Comparison of ENCODE assay signal across 18 mouse cellular contexts in genomic region chr8:85521332-85521731, GRCm38 (mm10). TPM values are rescaled to one million over a fixed set of nuclear protein-coding genes. Genes with fewer than 3 reads are reported as not detected.
DNase-seq lines count a peak whose midpoint lies in the region; ATAC-seq and TF ChIP-seq lines count a peak whose summit lies in the region.
"Had no signal": no experiment of that assay in that cellular context is flagged by ENCODE, and none has a peak within 500 bp of the region (broad histone marks: within the 10 kb centered on the region; RNA-seq: fewer than 3 reads in every experiment).

No protein-coding gene starts in this region.

- H3K4me3 ChIP-seq in forebrain, embryonic 11.5 days (ENCODE audit: low read depth, low read length): no peak overlapping the region
- no peak overlapping the region for H3K4me3 ChIP-seq in forebrain, postnatal 0 days (ENCODE audit: low read depth, low read length)
- peak overlapping the region; percentile 30 for H3K4me3 ChIP-seq in gastrocnemius, adult 2 months
- H3K4me3 ChIP-seq: embryonic facial prominence, embryonic 13.5 days; limb, embryonic 12.5 days had no signal

- no peak overlapping the region for H3K9ac ChIP-seq in forebrain, embryonic 11.5 days (ENCODE audit: low read length)
- no peak overlapping the region for H3K9ac ChIP-seq in forebrain, postnatal 0 days
- H3K9ac ChIP-seq: embryonic facial prominence, embryonic 13.5 days; limb, embryonic 12.5 days; liver, embryonic 14.5 days had no signal

- no peak for TF ChIP-seq CTCF in forebrain, postnatal 0 days (IDR thresholded peaks at IDR 0.05; ENCODE audit: low read depth)
- TF ChIP-seq CTCF in gastrocnemius, adult 2 months (IDR thresholded peaks at IDR 0.05): no peak

- H3K36me3 ChIP-seq in forebrain, embryonic 11.5 days (ENCODE audit: control insufficient read depth, insufficient read depth, low read length): no peaks in the 10 kb centered on the region
- peaks cover 88% of the 10 kb centered on the region for H3K36me3 ChIP-seq in forebrain, postnatal 0 days (ENCODE audit: insufficient read depth)

- DNase-seq in forebrain, embryonic 11.5 days (ENCODE audit: low spot score): peak; percentile 19
- DNase-seq in forebrain, postnatal 0 days: no peak
- peak; percentile 67 for DNase-seq in adipocyte (ENCODE audit: low spot score)
- DNase-seq in gastrocnemius, adult 2 months: peak; percentile 91
- DNase-seq in heart, postnatal 10 days: peak; percentile 76 to 79
- DNase-seq in cerebellum, postnatal 10 days: no peak
- no peak for DNase-seq in thymus, postnatal 4 days
- DNase-seq: cerebellum, adult 9-11 months had no signal

- 91% methylated on average over 8 of the region's 8 CpGs for WGBS in forebrain, embryonic 11.5 days
- WGBS in forebrain, postnatal 0 days: 94% methylated on average over 8 of the region's 8 CpGs

- no peak overlapping the region for H3K4me2 ChIP-seq in forebrain, embryonic 11.5 days (ENCODE audit: low read depth, low read length, severe bottlenecking)
- H3K4me2 ChIP-seq in forebrain, postnatal 0 days (ENCODE audit: low read depth): no peak overlapping the region
- H3K4me2 ChIP-seq: embryonic facial prominence, embryonic 13.5 days; limb, embryonic 12.5 days; midbrain, embryonic 11.5 days had no signal

- no peaks in the 10 kb centered on the region for H3K4me1 ChIP-seq in forebrain, embryonic 11.5 days (replicated peaks; ENCODE audit: control insufficient read depth, insufficient read depth, low read length)
- no peaks in the 10 kb centered on the region for H3K4me1 ChIP-seq in forebrain, postnatal 0 days (ENCODE audit: insufficient read depth)
- H3K4me1 ChIP-seq: embryonic facial prominence, embryonic 13.5 days; limb, embryonic 12.5 days had no signal

- no peak for ATAC-seq in forebrain, embryonic 11.5 days (replicated peaks; ENCODE audit: low FRiP score)
- ATAC-seq in forebrain, postnatal 0 days: no peak
- ATAC-seq in inflammation-experienced regulatory T-cells, adult 6 months: no peak
- ATAC-seq: hindbrain, embryonic 16.5 days; intestine, postnatal 0 days had no signal

- H3K27me3 ChIP-seq in forebrain, embryonic 11.5 days (ENCODE audit: control insufficient read depth, insufficient read depth, low read length): no peaks in the 10 kb centered on the region
- H3K27me3 ChIP-seq in forebrain, postnatal 0 days (ENCODE audit: insufficient read depth, low read length): no peaks in the 10 kb centered on the region
- H3K27me3 ChIP-seq: CH12.LX; embryonic facial prominence, embryonic 13.5 days; limb, embryonic 12.5 days had no signal

- H3K27ac ChIP-seq in forebrain, embryonic 11.5 days (ENCODE audit: low read depth, low read length): no peak overlapping the region
- no peak overlapping the region for H3K27ac ChIP-seq in forebrain, postnatal 0 days (ENCODE audit: low read depth, low read length)
- peak overlapping the region; percentile 96 for H3K27ac ChIP-seq in gastrocnemius, adult 2 months
- H3K27ac ChIP-seq: embryonic facial prominence, embryonic 13.5 days; kidney, postnatal 0 days; limb, embryonic 12.5 days; liver, embryonic 14.5 days; stomach, postnatal 0 days had no signal

- intact Hi-C loops in gastrocnemius, adult 2 months (cut with DNase I): no loop called here
- intact Hi-C loops in heart, postnatal 10 days (cut with DNase I): loop anchor here (2.0 kb wide), 1 partner anchor 21 kb away; no protein-coding TSS in a partner anchor

- H3K9me3 ChIP-seq in forebrain, embryonic 11.5 days (ENCODE audit: control insufficient read depth, low read length): no peaks in the 10 kb centered on the region
- no peaks in the 10 kb centered on the region for H3K9me3 ChIP-seq in forebrain, postnatal 0 days (ENCODE audit: low read length)
- H3K9me3 ChIP-seq: embryonic facial prominence, embryonic 13.5 days; limb, embryonic 12.5 days had no signal

RNA-seq across cellular contexts. Expression of gene Gpt2, which starts 29.0 kb away (rescaled TPM):
- 38.6 and 41.4 TPM in 2 replicates for polyA plus RNA-seq in forebrain, embryonic 11.5 days (2014; fragmentation: Nextera tagmentation; extraction: Ambion mirVana)
- 50.2 and 51.5 TPM in 2 replicates for total RNA-seq in forebrain, postnatal 0 days (2014; rRNA removed)
- 18.8 and 24.5 TPM in 2 replicates for polyA plus RNA-seq in forebrain, postnatal 0 days (2015; fragmentation: Nextera tagmentation; extraction: Ambion mirVana)
- 100 to 1,000 TPM; 203 to 433 TPM for total RNA-seq in gastrocnemius, adult 2 months (2021)
- total RNA-seq in heart, postnatal 10 days (2021): 10 to 100 TPM; 18.8 to 20.3 TPM
- polyA plus RNA-seq in inflammation-experienced regulatory T-cells, adult 6 months (2017; shearing (Covaris generic)): under 1 TPM; 0.21 to 0.43 (median 0.25) TPM

RNA-seq across cellular contexts. Expression of gene Dnaja2, which starts 33.8 kb away (rescaled TPM):
- polyA plus RNA-seq in forebrain, embryonic 11.5 days (2014; fragmentation: Nextera tagmentation; extraction: Ambion mirVana): 193 and 215 TPM in 2 replicates
- total RNA-seq in forebrain, postnatal 0 days (2014; rRNA removed): 87.3 and 89.7 TPM in 2 replicates
- 164 and 166 TPM in 2 replicates for polyA plus RNA-seq in forebrain, postnatal 0 days (2015; fragmentation: Nextera tagmentation; extraction: Ambion mirVana)
- 100 to 1,000 TPM; 204 to 232 TPM for total RNA-seq in gastrocnemius, adult 2 months (2021)
- total RNA-seq in heart, postnatal 10 days (2021): 100 to 1,000 TPM; 202 to 232 TPM
- polyA plus RNA-seq in inflammation-experienced regulatory T-cells, adult 6 months (2017; shearing (Covaris generic)): 100 to 1,000 TPM; 155 to 203 (median 157) TPM

Comparison
In these comparisons a context has a peak if more than half of its experiments do, and no peak if none do; other contexts are left out.
1. DNase-seq: peak in forebrain, embryonic 11.5 days (single experiment), adipocyte (single experiment), gastrocnemius, adult 2 months (single experiment) and heart, postnatal 10 days (2 of 2); none in forebrain, postnatal 0 days (single experiment), cerebellum, postnatal 10 days (0 of 2) and thymus, postnatal 4 days (single experiment).